Mouse (Mus musculus): Measurements from ENCODE around the gene Nisch. TPM values are rescaled to one million over a fixed set of nuclear protein-coding genes. Genes with fewer than 3 reads are reported as not detected.

Nisch gene
- polyA plus RNA-seq, 1 experiment from 2014 or later = 407 TPM

GRCm38 (mm10) chr14:31230442-31230841, 13.7 kb upstream of the Nisch start:
- WGBS = 71% methylated on average over 8 of the region's 8 CpGs
- no peak overlapping the region for H3K27ac ChIP-seq (ENCODE audit: low read depth, low read length)

GRCm38 (mm10) chr14:31228234-31228633, 11.5 kb upstream of the Nisch start:
- Histone ChIP-seq H3K9me3 (ENCODE audit: control insufficient read depth, low read length) (no peaks in the 10 kb centered on the region), H3K9ac (ENCODE audit: low read length) (no peak overlapping the region), H3K4me1 (replicated peaks; ENCODE audit: control insufficient read depth, insufficient read depth, low read length) (no peaks in the 10 kb centered on the region), H3K27me3 (ENCODE audit: control insufficient read depth, insufficient read depth, low read length) (no peaks in the 10 kb centered on the region), H3K4me3 (ENCODE audit: low read depth, low read length) (no peak overlapping the region), H3K4me2 (ENCODE audit: low read depth, low read length, severe bottlenecking) (no peak overlapping the region), H3K27ac (ENCODE audit: low read depth, low read length) (no peak overlapping the region), H3K36me3 (ENCODE audit: control insufficient read depth, insufficient read depth, low read length) (no peaks in the 10 kb centered on the region)
- DNase-seq (ENCODE audit: low spot score) (no peak), ATAC-seq (replicated peaks; ENCODE audit: low FRiP score) (no peak)
- 82% methylated on average over 6 of the region's 6 CpGs for WGBS

More at GRCm38 (mm10) chr14:31230442-31230841, 13.7 kb upstream of the Nisch start:
- no peak overlapping the region for H3K9ac ChIP-seq (ENCODE audit: low read length)
- no peaks in the 10 kb centered on the region for H3K27me3 ChIP-seq (ENCODE audit: control insufficient read depth, insufficient read depth, low read length)
- no peaks in the 10 kb centered on the region for H3K36me3 ChIP-seq (ENCODE audit: control insufficient read depth, insufficient read depth, low read length)
- no peaks in the 10 kb centered on the region for H3K4me1 ChIP-seq (replicated peaks; ENCODE audit: control insufficient read depth, insufficient read depth, low read length)
- no peaks in the 10 kb centered on the region for H3K9me3 ChIP-seq (ENCODE audit: control insufficient read depth, low read length)
- DNase-seq (ENCODE audit: low spot score) (no peak), ATAC-seq (replicated peaks; ENCODE audit: low FRiP score) (no peak)
- H3K4me2 ChIP-seq (ENCODE audit: low read depth, low read length, severe bottlenecking) = no peak overlapping the region
- no peak overlapping the region for H3K4me3 ChIP-seq (ENCODE audit: low read depth, low read length)

- H3K36me3 ChIP-seq (ENCODE audit: control insufficient read depth, insufficient read depth, low read length) = no peaks in the 10 kb centered on the region
- no peak overlapping the region for H3K27ac ChIP-seq (ENCODE audit: low read depth, low read length)
- no peaks in the 10 kb centered on the region for H3K27me3 ChIP-seq (ENCODE audit: control insufficient read depth, insufficient read depth, low read length)
- H3K4me3 ChIP-seq (ENCODE audit: low read depth, low read length) = no peak overlapping the region
- no peaks in the 10 kb centered on the region for H3K9me3 ChIP-seq (ENCODE audit: control insufficient read depth, low read length)
- DNase-seq (ENCODE audit: low spot score) (no peak), ATAC-seq (replicated peaks; ENCODE audit: low FRiP score) (no peak)
- H3K9ac ChIP-seq (ENCODE audit: low read length) = no peak overlapping the region
- 66% methylated on average over 4 of the region's 4 CpGs for WGBS
- H3K4me2 ChIP-seq (ENCODE audit: low read depth, low read length, severe bottlenecking) = no peak overlapping the region
- no peaks in the 10 kb centered on the region for H3K4me1 ChIP-seq (replicated peaks; ENCODE audit: control insufficient read depth, insufficient read depth, low read length)
These were observed 10.2 kb upstream of the Nisch start for GRCm38 (mm10) chr14:31226978-31227377.

- H3K4me1 ChIP-seq (replicated peaks; ENCODE audit: control insufficient read depth, insufficient read depth, low read length) = 0 out of 2 replicates have a peak, but pooled peaks cover 2% of the 10 kb centered on the region
- no peaks in the 10 kb centered on the region for H3K36me3 ChIP-seq (ENCODE audit: control insufficient read depth, insufficient read depth, low read length)
- no peak within 1 kb of the TSS for H3K4me3 ChIP-seq (ENCODE audit: low read depth, low read length)
- whole genome bisulfite sequencing = 10% methylated on average over 11 of the region's 11 CpGs
- peak; percentile 68 for DNase-seq (ENCODE audit: low spot score)
- peak within 1 kb of the TSS; percentile 27; the same call in 1 of the 2 replicates for H3K9ac ChIP-seq (ENCODE audit: low read length)
- no peak within 1 kb of the TSS; the same call in 1 of the 2 replicates for H3K4me2 ChIP-seq (ENCODE audit: low read depth, low read length, severe bottlenecking)
- no peak within 1 kb of the TSS for H3K27ac ChIP-seq (ENCODE audit: low read depth, low read length)
- peak; percentile 63 for ATAC-seq (replicated peaks; ENCODE audit: low FRiP score)
- no peaks in the 10 kb centered on the region for H3K9me3 ChIP-seq (ENCODE audit: control insufficient read depth, low read length)
- H3K27me3 ChIP-seq (ENCODE audit: control insufficient read depth, insufficient read depth, low read length) = no peaks in the 10 kb centered on the region
These were observed 920 bp upstream of the Nisch start, which contains the start of gene Sema3g for GRCm38 (mm10) chr14:31217666-31218065. Gene Sema3g, plus strand, starts transcription at chr14:31217860.

- no peaks in the 10 kb centered on the region for H3K27me3 ChIP-seq (ENCODE audit: control insufficient read depth, insufficient read depth, low read length)
- H3K4me1 ChIP-seq (replicated peaks; ENCODE audit: control insufficient read depth, insufficient read depth, low read length) = 0 out of 2 replicates have a peak, but pooled peaks cover 2% of the 10 kb centered on the region
- ATAC-seq (replicated peaks; ENCODE audit: low FRiP score) (peak; percentile 61), DNase-seq (ENCODE audit: low spot score) (peak; percentile 78)
- H3K9ac ChIP-seq (ENCODE audit: low read length) = peak overlapping the region; percentile 8; the same call in 1 of the 2 replicates
- no peaks in the 10 kb centered on the region for H3K9me3 ChIP-seq (ENCODE audit: control insufficient read depth, low read length)
- no peaks in the 10 kb centered on the region for H3K36me3 ChIP-seq (ENCODE audit: control insufficient read depth, insufficient read depth, low read length)
- no peak overlapping the region for H3K4me2 ChIP-seq (ENCODE audit: low read depth, low read length, severe bottlenecking)
- no peak overlapping the region for H3K4me3 ChIP-seq (ENCODE audit: low read depth, low read length)
- no peak overlapping the region for H3K27ac ChIP-seq (ENCODE audit: low read depth, low read length)
- WGBS = 34% methylated on average over 15 of the region's 15 CpGs
These were observed 1.4 kb downstream of the Nisch start for GRCm38 (mm10) chr14:31215157-31216002.

- Histone ChIP-seq H3K4me2 (ENCODE audit: low read depth, low read length, severe bottlenecking) (no peak overlapping the region), H3K4me1 (replicated peaks; ENCODE audit: control insufficient read depth, insufficient read depth, low read length) (0 out of 2 replicates have a peak, but pooled peaks cover 2% of the 10 kb centered on the region), H3K4me3 (ENCODE audit: low read depth, low read length) (no peak overlapping the region), H3K9me3 (ENCODE audit: control insufficient read depth, low read length) (no peaks in the 10 kb centered on the region), H3K27me3 (ENCODE audit: control insufficient read depth, insufficient read depth, low read length) (no peaks in the 10 kb centered on the region), H3K27ac (ENCODE audit: low read depth, low read length) (no peak overlapping the region), H3K36me3 (ENCODE audit: control insufficient read depth, insufficient read depth, low read length) (no peaks in the 10 kb centered on the region), H3K9ac (ENCODE audit: low read length) (no peak overlapping the region)
- ATAC-seq (replicated peaks; ENCODE audit: low FRiP score) (no peak), DNase-seq (ENCODE audit: low spot score) (no peak)
- WGBS = 80% methylated on average over 3 of the region's 3 CpGs
These were observed 2.1 kb downstream of the Nisch start for GRCm38 (mm10) chr14:31214684-31215083.

GRCm38 (mm10) chr14:31213868-31214267, 2.9 kb downstream of the Nisch start:
- Histone ChIP-seq H3K4me1 (replicated peaks; ENCODE audit: control insufficient read depth, insufficient read depth, low read length) (0 out of 2 replicates have a peak, but pooled peaks cover 2% of the 10 kb centered on the region), H3K27ac (ENCODE audit: low read depth, low read length) (no peak overlapping the region), H3K36me3 (ENCODE audit: control insufficient read depth, insufficient read depth, low read length) (no peaks in the 10 kb centered on the region), H3K4me2 (ENCODE audit: low read depth, low read length, severe bottlenecking) (no peak overlapping the region), H3K9me3 (ENCODE audit: control insufficient read depth, low read length) (no peaks in the 10 kb centered on the region), H3K27me3 (ENCODE audit: control insufficient read depth, insufficient read depth, low read length) (no peaks in the 10 kb centered on the region), H3K4me3 (ENCODE audit: low read depth, low read length) (no peak overlapping the region), H3K9ac (ENCODE audit: low read length) (no peak overlapping the region)
- no peak for DNase-seq (ENCODE audit: low spot score)
- ATAC-seq (replicated peaks; ENCODE audit: low FRiP score) = no peak
- 71% methylated on average over 8 of the region's 8 CpGs for WGBS

GRCm38 (mm10) chr14:31212499-31212898, 4.2 kb downstream of the Nisch start:
- Histone ChIP-seq H3K4me1 (replicated peaks; ENCODE audit: control insufficient read depth, insufficient read depth, low read length) (0 out of 2 replicates have a peak, but pooled peaks cover 2% of the 10 kb centered on the region), H3K9me3 (ENCODE audit: control insufficient read depth, low read length) (no peaks in the 10 kb centered on the region), H3K36me3 (ENCODE audit: control insufficient read depth, insufficient read depth, low read length) (no peaks in the 10 kb centered on the region), H3K9ac (ENCODE audit: low read length) (no peak overlapping the region), H3K4me2 (ENCODE audit: low read depth, low read length, severe bottlenecking) (no peak overlapping the region), H3K27me3 (ENCODE audit: control insufficient read depth, insufficient read depth, low read length) (no peaks in the 10 kb centered on the region), H3K27ac (ENCODE audit: low read depth, low read length) (no peak overlapping the region), H3K4me3 (ENCODE audit: low read depth, low read length) (no peak overlapping the region)
- DNase-seq (ENCODE audit: low spot score) = no peak
- WGBS = 78% methylated on average over 3 of the region's 3 CpGs
- no peak for ATAC-seq (replicated peaks; ENCODE audit: low FRiP score)

Data from forebrain, embryonic 11.5 days (tissue).